Mouse (Mus musculus) thymus, postnatal 10 days (tissue): ENCODE data around the gene Tmem242.
A peak's percentile ranks its signal among the peaks of the same experiment; 100 is the strongest.

Experiments used
- DNase-seq, 2 experiments: peaks; one replicate each; pipeline ENCODE4 v3.0.0; 2021; ENCODE audit warnings: low spot score in 2 of 2

The Tmem242 gene

GRCm38 (mm10) chr17:5416518-5416917 lies 23.5 kb downstream of the Tmem242 start:
- no peak for DNase-seq

- no peak for DNase-seq
Measured at GRCm38 (mm10) chr17:5414041-5414440, 26.0 kb downstream of the Tmem242 start.

- no peak for DNase-seq
Measured at GRCm38 (mm10) chr17:5413350-5413749, 26.7 kb downstream of the Tmem242 start.

- DNase-seq: no peak
Measured at GRCm38 (mm10) chr17:5412740-5413139, 27.3 kb downstream of the Tmem242 start.

- DNase-seq: no peak
Measured at GRCm38 (mm10) chr17:5412301-5412700, 27.8 kb downstream of the Tmem242 start.

- DNase-seq: no peak
Measured at GRCm38 (mm10) chr17:5411205-5411604, 28.9 kb downstream of the Tmem242 start.

GRCm38 (mm10) chr17:5410336-5410735 lies 29.7 kb downstream of the Tmem242 start:
- DNase-seq: no peak

GRCm38 (mm10) chr17:5407030-5407429 lies 33.0 kb downstream of the Tmem242 start:
- DNase-seq: no peak

GRCm38 (mm10) chr17:5406566-5406965 lies 33.5 kb downstream of the Tmem242 start:
- peak; percentile 34 to 56 for DNase-seq

GRCm38 (mm10) chr17:5403885-5404284 lies 36.2 kb downstream of the Tmem242 start:
- no peak for DNase-seq

GRCm38 (mm10) chr17:5402624-5403023 lies 37.4 kb downstream of the Tmem242 start:
- peak; percentile 12 to 60 for DNase-seq

- peak; percentile 54 to 75 for DNase-seq
Measured at GRCm38 (mm10) chr17:5402069-5402468, 38.0 kb downstream of the Tmem242 start.

- no peak for DNase-seq
Measured at GRCm38 (mm10) chr17:5401288-5401687, 38.8 kb downstream of the Tmem242 start.

- no peak for DNase-seq
Measured at GRCm38 (mm10) chr17:5400435-5401090, 39.5 kb downstream of the Tmem242 start.

GRCm38 (mm10) chr17:5397148-5398007 lies 42.7 kb downstream of the Tmem242 start:
- peak; percentile 61 to 86 for DNase-seq

- DNase-seq: no peak
Measured at GRCm38 (mm10) chr17:5396213-5396612, 43.8 kb downstream of the Tmem242 start.

- no peak for DNase-seq
Measured at GRCm38 (mm10) chr17:5395454-5396205, 44.4 kb downstream of the Tmem242 start.

GRCm38 (mm10) chr17:5390682-5391081 lies 49.4 kb downstream of the Tmem242 start:
- DNase-seq: no peak

- no peak for DNase-seq
Measured at GRCm38 (mm10) chr17:5388351-5388750, 51.7 kb downstream of the Tmem242 start.

GRCm38 (mm10) chr17:5386885-5387545 lies 53.0 kb downstream of the Tmem242 start:
- no peak for DNase-seq

GRCm38 (mm10) chr17:5385694-5386093 lies 54.4 kb downstream of the Tmem242 start:
- DNase-seq: no peak

- DNase-seq: peak; percentile 35 to 52
Measured at GRCm38 (mm10) chr17:5377930-5378310, 62.1 kb downstream of the Tmem242 start.
